Mouse (Mus musculus) spleen, postnatal 14 days (tissue): ENCODE results near the gene Gm10340.
"Not testable (repeated sequence)": the region's sequence is repeated elsewhere in the genome, so short reads cannot be mapped to it uniquely, and the experiment has no call there.

ENCODE experiments used
- DNase-seq, 2 experiments: peaks; one replicate each; pipeline ENCODE4 v3.0.0; 2021 to 2022; ENCODE audit warnings: low spot score in 2 of 2

Gm10340 gene

DNA sequence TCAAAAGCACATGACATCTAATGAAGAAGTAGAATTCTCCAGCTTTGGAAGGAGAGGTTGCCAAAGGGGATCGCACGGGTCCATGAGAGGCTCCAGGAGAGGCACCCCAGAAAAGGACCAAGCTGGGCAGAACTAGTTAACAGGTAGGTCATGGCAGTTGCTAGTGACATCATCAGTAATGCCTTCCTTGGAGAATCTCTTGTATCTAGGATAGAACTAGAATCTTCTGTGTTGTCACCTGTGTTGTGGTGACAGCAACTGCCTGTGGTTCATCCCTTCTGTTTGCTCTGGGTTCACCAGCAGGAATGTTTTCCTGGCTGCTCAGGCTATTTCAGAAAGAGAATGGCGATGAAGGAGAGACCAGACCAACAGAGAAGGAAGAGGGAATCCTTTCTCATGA lies at the start of gene Gm10340:
Gm10340 (plus strand) TSS at position 301 of the 400 bp plus-strand sequence.
- not testable (repeated sequence) for DNase-seq

DNA sequence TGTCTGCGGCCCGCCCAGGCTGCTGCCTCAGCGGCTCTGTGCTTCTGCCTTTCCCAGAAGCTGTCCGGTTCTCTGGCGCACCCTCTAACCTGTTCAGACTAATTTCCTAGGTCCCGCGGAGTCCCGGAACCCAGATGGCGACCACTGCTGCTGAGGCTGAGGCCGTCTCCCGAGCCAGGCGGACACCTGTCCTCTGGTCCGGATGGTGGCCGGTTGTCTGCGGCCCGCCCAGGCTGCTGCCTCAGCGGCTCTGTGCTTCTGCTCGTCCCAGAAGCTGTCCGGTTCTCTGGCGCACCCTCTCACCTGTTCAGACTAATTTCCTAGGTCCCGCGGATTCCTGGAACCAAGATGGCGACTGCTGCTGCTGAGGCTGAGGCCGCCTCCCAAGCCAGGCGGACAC lies 17.7 kb upstream of the Gm10340 start:
- peak; percentile 9 to 33 for DNase-seq

- not testable (repeated sequence) for DNase-seq
Observed at GRCm38 (mm10) chr14:3187955-3188354, 54.2 kb downstream of the Gm10340 start, which contains the start of gene Gm5795. Gm5795 (plus strand) TSS chr14:3188255.
